8 mouse cellular contexts compared by ENCODE assay signal in genomic region chr4:129059922-129060321, GRCm38 (mm10). TPM values are rescaled to one million over a fixed set of nuclear protein-coding genes. Genes with fewer than 3 reads are reported as not detected.
DNase-seq lines count a peak whose midpoint lies in the region; ATAC-seq and TF ChIP-seq lines count a peak whose summit lies in the region.

No protein-coding gene starts in this region.

- H3K36me3 ChIP-seq in embryonic facial prominence, embryonic 10.5 days (replicated peaks): no peaks in the 10 kb centered on the region
- no peaks in the 10 kb centered on the region for H3K36me3 ChIP-seq in intestine, embryonic 16.5 days (ENCODE audit: control insufficient read depth, insufficient read depth, low read length)

- H3K4me3 ChIP-seq in layer of hippocampus, adult 2 months: peak overlapping the region; percentile 92
- peak overlapping the region; percentile 91 for H3K4me3 ChIP-seq in embryonic facial prominence, embryonic 10.5 days
- peak overlapping the region; percentile 84 for H3K4me3 ChIP-seq in intestine, embryonic 16.5 days (ENCODE audit: low read length)

- H3K9ac ChIP-seq in intestine, embryonic 16.5 days (ENCODE audit: low read depth, low read length): peak overlapping the region; percentile 84; the same call in 1 of the 2 replicates

- H3K4me2 ChIP-seq in intestine, embryonic 16.5 days (ENCODE audit: low read depth, low read length): peak overlapping the region; percentile 98

- no peaks in the 10 kb centered on the region for H3K27me3 ChIP-seq in embryonic facial prominence, embryonic 10.5 days (replicated peaks; ENCODE audit: low read depth, poor library complexity, severe bottlenecking)
- no peaks in the 10 kb centered on the region for H3K27me3 ChIP-seq in intestine, embryonic 16.5 days (replicated peaks; ENCODE audit: control insufficient read depth, insufficient read depth, low read length)

- DNase-seq in layer of hippocampus, adult 2 months (ENCODE audit: low spot score in 2 of 2): no peak
- DNase-seq in layer of hippocampus, postnatal 25 days (ENCODE audit: extremely low spot score in 1 of 2, low spot score in 1 of 2): no peak
- no peak for DNase-seq in embryonic facial prominence, embryonic 10.5 days (ENCODE audit: low spot score)
- peak; percentile 49 for DNase-seq in naive thymus-derived CD4-positive, alpha-beta T cell, adult 2 months (ENCODE audit: low read depth)
- DNase-seq in left cerebral cortex, adult 11 months (ENCODE audit: low spot score): no peak
- no peak for DNase-seq in adrenal gland, postnatal 4 days (ENCODE audit: low spot score in 2 of 2)

- TF ChIP-seq CTCF in layer of hippocampus, adult 2 months (conservative IDR thresholded peaks at IDR 0.05): no peak

- peaks cover 29% of the 10 kb centered on the region for H3K4me1 ChIP-seq in embryonic facial prominence, embryonic 10.5 days
- H3K4me1 ChIP-seq in intestine, embryonic 16.5 days (ENCODE audit: control insufficient read depth, insufficient read depth, low read length): peaks cover 17% of the 10 kb centered on the region

- H3K9me3 ChIP-seq in embryonic facial prominence, embryonic 10.5 days: no peaks in the 10 kb centered on the region
- no peaks in the 10 kb centered on the region for H3K9me3 ChIP-seq in intestine, embryonic 16.5 days (ENCODE audit: control insufficient read depth, low read length)

- WGBS in embryonic facial prominence, embryonic 10.5 days: 57% methylated on average over 4 of the region's 4 CpGs
- WGBS in intestine, embryonic 16.5 days: 30% methylated on average over 4 of the region's 4 CpGs

- ATAC-seq in intestine, embryonic 16.5 days: no peak
- no peak for ATAC-seq in erythroid progenitor cell, adult 5-6 weeks (replicated peaks; ENCODE audit: low FRiP score, poor library complexity, severe bottlenecking)

- no peak overlapping the region for H3K27ac ChIP-seq in layer of hippocampus, adult 2 months
- no peak overlapping the region for H3K27ac ChIP-seq in embryonic facial prominence, embryonic 10.5 days (replicated peaks)
- no peak overlapping the region for H3K27ac ChIP-seq in intestine, embryonic 16.5 days (ENCODE audit: low read length)

RNA-seq across cellular contexts. Expression of gene Rnf19b, which starts 1.9 kb away (rescaled TPM):
- 10 to 100 TPM; 41.0 to 42.4 TPM for total RNA-seq in layer of hippocampus, adult 2 months (2021)
- total RNA-seq in layer of hippocampus, postnatal 25 days (2021): 10 to 100 TPM; 48.1 to 49.7 TPM
- polyA plus RNA-seq in embryonic facial prominence, embryonic 10.5 days (2016; fragmentation: Nextera tagmentation; extraction: Ambion mirVana): 7.9 and 8.4 TPM in 2 replicates
- 5.6 and 7.0 TPM in 2 replicates for polyA plus RNA-seq in intestine, embryonic 16.5 days (2015; fragmentation: Nextera tagmentation; extraction: Ambion mirVana)
- total RNA-seq in erythroid progenitor cell, adult 5-6 weeks (2015; ENCODE audit: low replicate concordance): 5.4 and 5.9 TPM in 2 replicates
- total RNA-seq in erythroid progenitor cell, adult 5-6 weeks (2017; ENCODE audit: low replicate concordance): 15.3 and 22.7 TPM in 2 replicates
- 10 to 100 TPM; 23.1 to 24.6 TPM for total RNA-seq in adrenal gland, postnatal 4 days (2021)

RNA-seq across cellular contexts. Expression of gene Tmem54, which starts 45.4 kb away (rescaled TPM):
- not detected for total RNA-seq in layer of hippocampus, adult 2 months (2021)
- not detected for total RNA-seq in layer of hippocampus, postnatal 25 days (2021)
- polyA plus RNA-seq in embryonic facial prominence, embryonic 10.5 days (2016; fragmentation: Nextera tagmentation; extraction: Ambion mirVana): 10.6 and 11.8 TPM in 2 replicates
- 159 and 167 TPM in 2 replicates for polyA plus RNA-seq in intestine, embryonic 16.5 days (2015; fragmentation: Nextera tagmentation; extraction: Ambion mirVana)
- not detected in 2 replicates for total RNA-seq in erythroid progenitor cell, adult 5-6 weeks (2015; ENCODE audit: low replicate concordance)
- total RNA-seq in erythroid progenitor cell, adult 5-6 weeks (2017; ENCODE audit: low replicate concordance): not detected in 2 replicates
- total RNA-seq in adrenal gland, postnatal 4 days (2021): 1 to 10 TPM in 1 of 2 experiments, not detected in 1; 1.1 TPM
